Mouse (Mus musculus): ENCODE data around the gene Rbm11. TPM values are rescaled to one million over a fixed set of nuclear protein-coding genes. Genes with fewer than 3 reads are reported as not detected.

Rbm11 gene
- polyA plus RNA-seq, 1 experiment from 2014 or later = 0.65 TPM

Other genes starting within 250 kb of the Rbm11 start
- gene Lipi, start 6.8 kb upstream of the Rbm11 start, polyA plus RNA-seq (2015; fragmentation: Nextera tagmentation; extraction: Ambion mirVana) = 0.13 and 0.14 TPM in 2 replicates
- gene Hspa13, start 174.3 kb downstream of the Rbm11 start, polyA plus RNA-seq (2015; fragmentation: Nextera tagmentation; extraction: Ambion mirVana) = 38.1 and 41.3 TPM in 2 replicates